Mouse (Mus musculus): Measurements from ENCODE around the gene Ccdc86.
A peak's percentile ranks its signal among the peaks of the same experiment; 100 is the strongest.

The Ccdc86 gene

DNA sequence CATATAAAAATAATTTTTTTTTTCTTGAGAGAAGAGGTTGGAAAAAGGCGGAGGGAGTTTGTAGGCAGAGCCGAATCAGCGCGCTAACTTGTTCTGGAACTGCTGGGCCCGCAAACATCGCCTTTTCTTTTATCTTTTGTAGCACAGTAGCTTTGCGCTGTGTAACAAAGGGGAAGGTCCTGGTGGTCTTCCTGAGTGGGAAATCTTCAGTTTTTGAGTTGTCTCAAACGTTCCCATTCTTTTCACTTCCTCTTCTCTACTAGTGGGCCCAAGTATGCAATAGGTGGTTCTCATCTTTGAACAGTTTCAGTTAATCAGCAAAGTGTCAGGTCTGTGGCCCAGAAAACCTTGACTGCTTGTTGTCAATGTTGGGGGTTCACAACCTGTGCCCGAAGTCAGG, 492 bp upstream of the Ccdc86 start:
- no peak for DNase-seq (ENCODE audit: low read depth)

DNA sequence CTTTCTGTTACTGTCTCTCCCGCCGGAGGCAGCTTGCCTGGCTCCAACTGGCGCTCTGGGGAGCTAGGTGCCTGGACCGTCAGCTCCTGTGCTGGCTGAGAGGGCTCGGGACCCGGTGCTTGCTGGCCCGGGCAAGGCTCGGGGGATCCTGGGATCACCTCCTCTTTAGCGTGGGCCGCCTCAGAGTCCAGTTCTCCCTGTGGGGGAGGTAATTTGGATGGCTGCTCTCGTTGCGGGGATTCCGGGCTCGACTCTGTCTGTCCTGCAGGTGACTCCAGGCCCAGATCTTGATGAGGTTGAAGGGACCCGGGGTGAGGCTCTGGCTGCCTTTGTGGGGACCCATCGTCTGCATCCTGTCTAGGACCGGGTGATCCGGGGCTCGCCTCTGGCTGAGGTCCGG, 650 bp downstream of the Ccdc86 start:
- DNase-seq (ENCODE audit: low read depth), result no peak

DNA sequence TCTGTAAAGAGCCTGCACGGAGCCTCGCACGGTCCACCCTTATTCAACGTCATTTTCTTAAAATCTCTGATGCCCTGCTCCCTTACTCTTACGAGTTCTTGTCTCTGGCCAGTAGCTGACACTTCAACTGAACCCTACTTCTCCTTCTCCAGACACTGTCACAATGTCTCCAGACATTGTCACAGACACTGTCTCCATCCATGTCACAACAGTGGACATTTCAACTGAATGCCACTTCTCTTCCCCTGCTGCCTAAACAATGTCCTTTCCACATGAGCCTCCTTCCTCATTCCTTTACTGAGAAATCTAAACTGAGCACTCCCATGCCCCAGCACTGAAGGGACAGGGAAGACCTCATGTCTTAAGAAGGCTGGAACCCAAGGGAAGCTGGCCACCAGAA, 1.8 kb downstream of the Ccdc86 start:
- no peak for DNase-seq (ENCODE audit: low read depth)

DNA sequence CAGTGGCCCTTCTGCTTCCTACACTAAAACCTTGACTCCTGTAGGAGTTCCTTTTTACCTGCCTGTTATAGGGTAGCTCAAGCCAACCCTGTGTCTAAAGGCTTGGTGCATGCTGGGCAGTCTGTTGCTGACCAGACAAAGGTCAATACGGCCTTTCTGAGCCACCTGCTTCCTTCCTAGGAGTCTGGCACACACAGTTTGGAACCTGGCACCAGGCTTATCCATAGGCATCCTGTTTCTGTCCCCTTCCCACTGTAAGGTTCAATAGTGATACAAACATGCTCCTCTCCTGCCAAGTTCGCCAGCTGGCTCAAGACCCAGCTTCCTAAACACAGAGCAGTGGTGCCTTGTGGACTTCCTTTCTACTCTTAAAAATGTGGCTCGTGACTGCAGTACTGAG, 2.6 kb downstream of the Ccdc86 start:
- DNase-seq (ENCODE audit: low read depth), result no peak

DNA sequence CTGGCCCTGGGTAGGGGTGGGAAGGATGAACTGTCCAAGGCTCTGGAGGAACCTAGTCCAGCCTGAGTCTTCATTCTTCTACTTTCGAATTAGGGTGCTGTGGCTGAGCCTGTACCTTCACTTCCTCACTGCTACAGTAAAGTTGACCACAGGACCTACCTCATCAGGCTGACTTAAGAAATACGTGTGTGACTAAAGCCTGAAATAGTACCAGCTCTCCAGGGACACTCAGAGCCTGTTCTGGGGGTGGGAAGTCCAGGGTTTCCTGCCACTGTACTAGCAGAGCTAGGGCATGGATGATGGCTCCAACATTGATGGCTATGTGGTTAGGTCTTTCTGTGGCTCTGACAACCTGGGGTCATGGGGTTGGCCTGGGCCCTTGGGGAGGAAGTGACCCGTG, 5.1 kb downstream of the Ccdc86 start:
- DNase-seq (ENCODE audit: low read depth), result no peak

DNA sequence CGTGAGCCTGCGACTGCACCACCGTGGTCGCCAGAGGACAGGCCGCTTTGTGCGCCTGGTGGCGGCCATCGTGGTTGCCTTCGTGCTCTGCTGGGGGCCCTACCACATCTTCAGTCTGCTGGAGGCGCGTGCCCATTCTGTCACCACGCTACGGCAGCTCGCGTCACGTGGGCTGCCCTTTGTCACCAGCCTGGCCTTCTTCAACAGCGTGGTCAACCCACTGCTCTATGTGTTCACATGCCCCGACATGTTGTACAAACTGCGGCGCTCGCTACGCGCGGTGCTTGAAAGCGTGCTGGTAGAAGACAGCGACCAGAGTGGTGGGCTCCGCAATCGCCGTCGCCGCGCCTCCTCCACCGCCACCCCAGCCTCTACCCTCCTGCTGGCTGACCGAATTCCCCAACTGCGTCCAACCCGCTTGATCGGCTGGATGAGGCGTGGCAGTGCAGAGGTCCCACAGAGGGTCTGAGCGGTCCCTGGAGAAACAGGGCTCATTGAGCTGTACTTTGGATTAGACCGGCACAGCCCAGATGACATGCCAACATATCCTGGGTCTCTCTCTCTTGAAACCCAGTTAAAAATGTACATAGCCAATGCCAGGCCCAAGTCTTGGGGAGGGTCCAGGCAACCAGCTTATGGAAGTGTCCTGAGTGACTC, 8.1 kb downstream of the Ccdc86 start:
- DNase-seq (ENCODE audit: low read depth), result no peak

DNA sequence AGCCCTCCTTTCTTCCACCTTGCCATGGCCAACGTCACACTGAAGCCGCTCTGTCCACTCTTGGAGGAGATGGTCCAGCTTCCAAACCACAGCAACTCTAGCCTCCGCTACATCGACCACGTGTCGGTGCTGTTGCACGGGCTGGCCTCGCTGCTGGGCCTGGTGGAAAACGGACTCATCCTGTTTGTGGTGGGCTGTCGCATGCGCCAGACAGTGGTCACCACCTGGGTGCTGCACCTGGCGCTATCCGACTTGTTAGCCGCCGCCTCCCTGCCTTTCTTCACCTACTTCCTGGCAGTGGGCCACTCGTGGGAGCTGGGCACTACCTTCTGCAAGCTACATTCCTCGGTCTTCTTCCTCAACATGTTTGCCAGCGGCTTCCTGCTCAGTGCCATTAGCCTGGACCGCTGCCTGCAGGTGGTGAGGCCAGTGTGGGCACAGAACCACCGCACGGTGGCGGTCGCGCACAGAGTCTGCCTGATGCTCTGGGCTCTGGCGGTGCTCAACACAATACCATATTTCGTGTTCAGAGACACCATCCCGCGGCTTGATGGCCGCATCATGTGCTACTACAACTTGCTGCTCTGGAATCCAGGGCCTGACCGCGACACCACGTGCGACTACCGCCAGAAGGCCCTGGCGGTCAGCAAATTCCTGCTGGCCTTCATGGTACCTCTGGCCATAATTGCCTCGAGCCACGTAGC, 8.8 kb downstream of the Ccdc86 start:
- DNase-seq (ENCODE audit: low read depth), result peak; percentile 58

DNA sequence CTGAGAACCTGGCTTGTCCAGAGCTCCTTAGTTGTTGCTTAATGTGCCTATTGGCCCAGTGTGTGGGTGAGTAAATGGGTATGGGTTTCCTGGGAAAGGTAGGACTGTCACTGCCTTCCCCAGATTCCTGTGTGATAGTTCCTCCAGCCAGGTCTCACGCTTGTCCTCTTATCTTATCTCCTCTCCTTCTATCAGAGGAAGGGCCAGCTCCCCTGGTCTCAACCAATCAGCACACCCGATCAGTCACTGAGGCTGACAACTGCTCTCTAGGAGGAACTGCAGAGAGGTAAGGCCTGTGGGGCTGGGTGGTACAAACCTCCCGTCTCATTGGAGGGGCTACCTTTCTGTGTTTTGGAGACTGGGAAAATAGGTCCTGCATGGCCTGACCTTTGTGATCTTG, 10.3 kb downstream of the Ccdc86 start:
- no peak for DNase-seq (ENCODE audit: low read depth)

DNA sequence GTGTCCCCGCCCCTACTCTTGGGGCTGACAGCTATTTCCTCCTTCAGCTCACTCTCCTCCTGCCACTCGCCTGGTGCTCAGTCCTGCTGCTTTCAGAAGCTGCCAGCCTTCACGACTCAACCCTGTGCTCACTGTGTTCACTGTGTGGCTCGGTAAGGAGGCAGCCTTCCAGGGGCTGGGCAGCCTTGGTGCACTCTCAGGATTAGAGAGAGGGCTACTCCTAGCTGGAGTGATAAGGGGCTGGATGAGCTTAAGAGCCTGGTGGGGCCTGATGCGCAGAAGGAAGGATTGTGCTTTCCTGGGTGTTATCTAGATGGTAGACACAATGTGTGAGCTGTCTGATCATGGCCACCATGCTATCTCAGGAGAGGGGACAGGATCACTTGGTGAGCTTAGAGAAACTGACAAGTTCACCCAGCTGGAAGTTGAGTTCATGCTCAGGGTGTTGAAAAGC, 11.9 kb downstream of the Ccdc86 start, which contains the start of gene Ptgdr2:
TSS of gene Ptgdr2 (plus strand) at position 51 of the 454 bp plus-strand sequence.
- no peak for DNase-seq (ENCODE audit: low read depth)

DNA sequence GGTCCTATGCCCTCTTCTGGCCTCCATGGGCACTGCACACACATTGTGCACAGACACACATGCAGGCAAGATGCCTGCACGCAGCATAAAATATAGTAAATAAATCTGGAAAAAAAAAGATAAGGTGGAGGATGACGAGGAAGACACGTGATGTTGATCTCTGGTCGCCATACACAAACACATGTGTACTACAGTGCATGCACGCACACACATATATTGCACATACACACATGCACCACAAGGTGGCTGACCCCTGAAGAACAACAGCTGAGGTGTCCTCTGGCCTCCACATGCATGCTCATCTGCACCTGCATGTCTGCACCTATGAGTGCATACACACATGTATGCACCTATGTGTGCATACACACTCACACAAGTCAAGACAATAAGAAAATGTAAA, 13.0 kb downstream of the Ccdc86 start:
- no peak for DNase-seq (ENCODE audit: low read depth)

DNA sequence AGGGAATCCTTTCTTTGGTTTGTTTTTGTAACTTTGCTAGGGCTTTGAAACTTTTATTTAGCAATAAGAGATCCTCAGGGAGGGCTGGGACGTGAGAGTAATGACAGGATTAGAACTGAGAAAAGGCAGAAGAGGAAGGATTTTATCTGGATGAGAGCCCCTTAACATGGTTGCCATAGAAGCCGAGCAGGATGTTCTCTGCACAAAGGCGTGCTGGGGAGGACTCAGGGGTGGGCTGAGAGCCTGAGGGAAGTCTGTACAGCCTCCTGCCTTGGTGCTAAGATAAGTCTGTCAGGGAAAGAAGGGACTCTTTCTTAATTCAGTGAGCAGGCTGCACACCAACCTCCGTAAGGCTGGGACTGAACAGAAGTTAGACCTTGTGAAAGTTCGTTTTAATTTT, 14.0 kb downstream of the Ccdc86 start:
- DNase-seq (ENCODE audit: low read depth), result no peak

DNA sequence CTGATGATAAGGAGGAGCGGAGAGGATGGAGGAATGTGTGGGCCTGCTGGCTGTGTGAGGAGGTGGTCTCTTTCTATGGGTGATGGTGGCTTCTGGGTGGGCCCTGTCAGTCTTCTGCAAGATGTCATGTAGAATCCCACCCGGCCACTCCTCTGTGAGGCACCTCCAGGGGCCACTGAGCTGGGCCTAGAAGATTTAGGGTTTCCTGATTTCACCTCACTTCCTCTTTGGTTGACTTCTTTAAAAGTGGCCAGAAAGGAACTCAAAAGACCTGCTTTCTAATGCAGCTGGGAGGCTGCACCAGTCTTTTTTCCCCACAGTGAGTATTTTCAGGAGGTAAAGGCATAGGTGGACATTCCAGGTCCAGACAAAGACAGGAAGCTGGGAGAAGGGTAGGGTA, 18.4 kb downstream of the Ccdc86 start:
- no peak for DNase-seq (ENCODE audit: low read depth)

DNA sequence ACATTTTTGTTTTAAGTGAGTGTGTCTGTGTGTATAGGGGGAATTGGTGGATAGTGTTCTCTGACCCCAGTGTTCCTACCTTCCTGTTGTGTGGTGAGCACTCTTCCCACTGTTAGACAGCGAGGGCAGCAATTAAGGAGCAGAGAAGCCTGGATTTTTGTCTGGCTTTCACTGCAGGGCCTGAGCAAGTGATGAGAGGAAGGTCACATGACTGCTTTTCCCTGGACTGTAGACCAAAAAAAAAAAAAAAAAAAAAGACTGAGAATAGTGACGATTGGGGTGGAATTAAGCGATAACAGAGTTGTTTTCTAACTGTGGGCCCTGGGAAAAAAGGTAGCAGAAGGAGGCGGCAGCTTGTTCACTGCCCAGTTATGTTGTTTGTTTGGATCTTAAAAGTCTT, 22.4 kb downstream of the Ccdc86 start:
- no peak for DNase-seq (ENCODE audit: low read depth)

DNA sequence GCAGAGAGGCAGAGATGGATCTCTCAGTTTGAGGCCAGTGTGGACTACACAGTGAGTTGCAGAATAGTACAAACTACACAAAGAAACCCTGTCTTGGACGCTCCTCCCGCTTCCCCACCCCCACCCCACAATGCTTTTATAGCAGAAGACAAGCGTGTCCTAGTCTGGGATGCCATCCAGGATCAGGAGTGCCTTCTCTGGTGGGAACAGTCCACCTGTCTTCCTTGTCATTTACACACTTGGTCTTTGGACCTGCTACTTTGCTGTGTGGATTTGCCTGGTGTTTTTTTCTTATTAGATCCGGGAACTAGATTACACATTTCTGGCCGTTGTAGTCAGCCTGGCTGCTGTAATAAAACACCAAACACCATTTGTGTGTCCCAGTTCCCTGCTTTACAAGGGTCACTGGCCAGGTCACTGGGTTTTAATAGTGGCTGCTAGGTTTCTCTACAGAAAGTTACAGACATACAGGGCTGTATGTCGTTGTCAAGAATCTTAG, 22.9 kb downstream of the Ccdc86 start:
- DNase-seq (ENCODE audit: low read depth), result no peak

DNA sequence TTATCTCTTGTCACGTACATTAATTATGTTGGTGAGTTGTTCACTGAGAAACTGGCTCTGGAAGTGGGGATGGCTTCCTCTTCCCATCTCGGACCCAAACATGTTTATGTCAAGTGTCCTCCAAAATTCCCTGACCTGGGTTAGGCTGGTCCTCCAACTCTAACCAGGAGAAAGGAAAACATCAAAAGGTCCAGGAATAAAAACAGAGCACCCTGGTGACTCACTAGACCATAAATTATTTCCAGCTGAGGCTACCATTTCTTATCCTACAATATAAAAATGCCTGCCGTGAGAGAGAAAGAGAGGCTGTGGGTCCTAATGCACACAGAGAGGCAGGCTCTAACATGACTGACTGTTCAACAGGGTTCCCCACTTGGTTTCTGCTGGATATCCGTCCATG, 24.8 kb downstream of the Ccdc86 start:
- DNase-seq (ENCODE audit: low read depth), result no peak

DNA sequence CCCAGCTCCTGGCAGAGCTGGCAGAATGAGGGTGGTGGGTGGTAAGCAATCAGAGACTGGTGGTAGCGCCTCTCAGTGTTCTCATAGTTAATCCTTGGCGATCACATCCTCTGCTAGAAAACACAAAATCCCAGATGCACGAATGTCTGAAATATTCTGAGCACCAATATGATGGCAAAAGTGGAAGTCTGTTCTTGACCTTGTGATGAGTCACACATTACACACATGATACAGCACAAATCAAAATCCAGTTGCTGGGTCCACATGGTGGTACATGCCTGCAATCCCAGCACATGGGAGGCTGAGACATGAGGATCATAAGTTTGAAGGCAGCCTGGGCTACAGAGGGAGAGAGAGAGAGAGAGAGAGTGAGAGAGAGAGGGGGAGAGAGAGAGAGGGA, 28.0 kb downstream of the Ccdc86 start:
- no peak for DNase-seq (ENCODE audit: low read depth)

DNA sequence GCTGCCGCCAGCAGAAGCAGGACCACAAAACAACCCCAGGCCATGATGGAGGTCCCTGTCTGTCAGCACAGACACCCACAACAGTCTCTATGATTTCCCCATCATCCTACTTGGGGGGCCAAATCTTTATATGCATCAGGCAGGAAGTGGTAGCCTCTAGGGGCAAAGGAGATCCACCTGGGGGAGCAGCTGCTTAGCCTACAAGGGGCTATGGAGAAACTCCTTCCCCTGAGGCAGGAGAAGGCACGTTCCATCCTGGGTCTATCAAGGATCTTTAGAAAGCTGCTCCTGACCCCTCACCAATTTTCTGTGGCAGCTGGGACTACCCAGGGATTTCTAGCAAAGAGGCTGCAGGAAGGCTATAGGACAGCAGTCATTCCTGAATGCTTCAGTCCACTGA, 28.5 kb downstream of the Ccdc86 start, which contains the start of gene Zp1:
TSS of gene Zp1 (minus strand) at position 101 of the 400 bp plus-strand sequence.
- no peak for DNase-seq (ENCODE audit: low read depth)

DNA sequence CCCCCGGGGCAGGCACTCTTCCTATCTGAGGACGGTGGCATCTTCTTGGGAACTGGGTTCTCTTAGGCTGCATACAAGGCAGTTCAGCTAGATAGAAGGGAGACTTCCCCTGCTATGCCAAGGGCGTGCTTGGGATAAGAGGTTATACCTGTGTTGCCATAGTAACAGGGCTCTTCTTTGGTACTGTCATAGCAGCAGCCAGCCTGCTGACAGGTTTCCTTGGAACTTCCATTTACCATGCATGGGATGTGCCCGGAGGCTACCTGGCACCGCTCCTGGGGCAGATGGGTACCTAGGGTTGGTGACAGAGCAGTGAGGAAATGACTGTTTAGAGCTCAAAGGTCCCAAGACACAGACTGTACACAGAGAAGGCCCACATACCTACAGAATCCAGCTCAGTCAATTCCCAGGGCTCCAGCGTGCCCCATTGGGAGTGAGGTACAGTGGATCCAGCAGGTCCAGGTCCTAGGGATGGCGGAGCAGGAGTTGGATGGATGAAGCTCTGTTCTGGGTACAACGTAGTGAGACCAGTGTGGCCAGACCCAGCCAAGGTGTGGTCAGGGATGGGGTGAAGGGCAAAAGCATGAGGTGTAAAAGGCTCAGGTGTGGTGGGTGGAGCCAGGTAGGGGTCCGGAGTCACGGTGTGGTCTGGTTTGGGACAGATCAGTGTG, 30.6 kb downstream of the Ccdc86 start:
- no peak for DNase-seq (ENCODE audit: low read depth)

DNA sequence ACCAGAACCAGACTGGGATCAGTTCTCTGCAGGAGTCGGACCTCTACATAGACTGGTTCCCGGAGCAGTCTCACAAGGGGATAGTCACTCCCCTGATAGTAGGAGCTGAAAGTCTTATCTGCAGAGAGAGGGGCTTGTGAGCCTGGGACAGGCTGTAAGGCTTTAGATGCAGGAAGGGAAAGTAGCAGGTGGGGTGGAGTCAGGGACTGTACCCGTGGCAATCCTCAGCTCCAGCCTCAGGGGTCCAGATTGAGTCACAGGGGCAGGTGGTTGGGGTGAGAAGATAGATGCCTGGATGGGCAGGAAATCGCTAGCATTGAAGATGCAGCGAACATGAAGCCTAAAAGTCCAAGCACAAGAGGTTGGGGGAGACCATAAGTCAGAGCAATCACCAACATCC, 32.6 kb downstream of the Ccdc86 start:
- DNase-seq (ENCODE audit: low read depth), result no peak

DNA sequence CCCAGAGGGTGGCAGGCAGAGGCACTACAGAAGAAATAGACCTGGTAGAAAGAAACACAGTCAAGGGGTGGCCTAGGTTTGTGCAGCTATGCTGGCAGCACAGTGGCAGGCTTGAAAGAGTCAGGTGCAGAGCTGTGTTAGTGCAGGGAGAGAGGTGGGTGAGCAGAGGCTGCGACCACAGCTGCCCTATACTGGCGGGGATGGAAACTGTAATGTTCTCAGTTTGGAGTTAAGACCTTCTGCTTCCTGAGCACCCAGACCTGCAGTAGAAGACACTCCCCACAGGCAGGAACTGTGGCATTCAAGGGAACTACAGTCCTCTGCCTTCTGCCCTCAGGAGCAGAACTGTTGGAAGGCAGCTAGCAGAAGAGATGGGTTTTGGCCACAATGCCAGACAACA, 34.2 kb downstream of the Ccdc86 start:
- DNase-seq (ENCODE audit: low read depth), result no peak

DNA sequence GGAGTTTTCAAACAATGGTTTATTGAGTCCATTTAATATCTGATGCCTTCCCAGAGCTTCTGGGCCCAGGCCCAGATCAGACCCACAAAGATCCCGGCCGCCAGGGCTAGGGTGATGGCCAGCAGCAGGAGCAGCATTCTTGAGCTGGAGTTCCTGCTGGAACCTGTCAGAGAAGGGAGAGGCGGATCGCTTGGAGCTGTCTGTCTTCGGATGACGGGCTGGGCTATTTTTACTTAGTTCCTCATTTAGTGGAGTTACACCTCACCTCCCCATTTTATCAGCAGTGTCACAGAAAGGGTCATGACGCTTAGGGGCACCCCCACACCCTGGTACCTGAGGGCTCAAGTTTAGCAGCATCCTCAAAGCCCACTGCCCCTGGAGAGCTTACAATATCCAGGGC, 34.8 kb downstream of the Ccdc86 start:
- DNase-seq (ENCODE audit: low read depth), result no peak

DNA sequence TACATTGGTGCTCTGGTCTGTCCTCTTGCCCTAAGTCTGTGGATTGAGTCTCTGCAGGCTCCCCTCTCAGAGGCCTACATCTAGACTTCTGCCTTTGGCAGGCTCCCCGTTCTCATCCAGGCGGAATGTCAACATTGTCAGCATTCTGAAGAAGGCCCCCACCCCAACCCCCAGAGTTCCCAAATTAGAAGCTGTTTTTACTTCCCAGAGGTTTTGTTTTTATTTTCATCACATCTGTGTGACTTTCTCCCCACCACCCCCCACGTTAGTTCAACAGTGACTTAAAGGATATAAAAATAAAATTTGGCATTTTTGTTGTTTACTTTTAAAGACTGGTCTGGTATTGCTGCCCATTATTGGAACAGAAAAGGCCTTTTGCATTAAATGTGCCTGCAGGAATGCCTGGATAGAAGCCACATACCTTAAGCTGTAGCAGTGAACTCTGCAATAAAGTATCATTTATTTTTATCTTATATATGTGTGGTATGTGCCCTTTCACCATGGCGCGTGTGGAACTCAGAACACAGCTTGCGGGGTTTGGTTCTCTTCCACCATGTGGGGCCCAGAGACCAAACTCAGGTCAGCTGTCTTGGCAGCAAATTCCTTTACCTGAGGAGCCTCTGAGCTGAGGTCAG, 39.9 kb downstream of the Ccdc86 start:
- DNase-seq (ENCODE audit: low read depth), result no peak

DNA sequence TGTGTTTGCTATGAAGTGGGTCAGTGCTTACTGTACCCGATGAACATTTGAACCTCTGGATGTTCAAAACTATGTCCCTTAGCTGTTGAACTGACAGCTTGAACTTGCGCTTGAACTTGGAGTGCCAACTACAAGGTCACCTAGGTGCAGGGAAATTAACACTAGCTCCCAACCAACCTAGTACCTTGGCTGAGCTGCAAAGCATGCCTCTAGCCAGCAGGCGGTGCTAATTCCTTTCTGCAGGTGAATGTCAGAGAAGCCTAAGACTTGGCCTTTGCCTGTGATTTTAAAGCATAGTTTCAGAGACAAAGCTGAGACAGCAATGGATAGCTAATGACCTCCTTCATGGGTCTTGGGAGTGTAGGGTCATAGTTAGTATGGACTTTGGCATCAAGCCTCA, 41.2 kb downstream of the Ccdc86 start:
- peak; percentile 45 for DNase-seq (ENCODE audit: low read depth)
